Mouse (Mus musculus): ENCODE measurements around the gene Cdh15. TPM values are rescaled to one million over a fixed set of nuclear protein-coding genes. Genes with fewer than 3 reads are reported as not detected.

Cdh15 gene
- polyA plus RNA-seq, 2 experiments, result 23.6 to 27.1 TPM

- Histone ChIP-seq H3K36me3 (ENCODE audit: control insufficient read depth, insufficient read depth, low read length) (peaks cover 86% of the 10 kb centered on the region), H3K27ac (replicated peaks; ENCODE audit: low read depth, low read length) (no peak overlapping the region), H3K4me3 (replicated peaks; ENCODE audit: low read length) (no peak overlapping the region), H3K9me3 (ENCODE audit: control insufficient read depth, low read length) (no peaks in the 10 kb centered on the region), H3K27me3 (ENCODE audit: control insufficient read depth, insufficient read depth, low read length) (no peaks in the 10 kb centered on the region), H3K4me2 (replicated peaks; ENCODE audit: low read depth, low read length, severe bottlenecking) (no peak overlapping the region), H3K9ac (ENCODE audit: low read depth, low read length, severe bottlenecking) (no peak overlapping the region), H3K4me1 (ENCODE audit: control insufficient read depth, insufficient read depth, low read length) (no peaks in the 10 kb centered on the region)
- 88% methylated on average over 8 of the region's 8 CpGs for WGBS
- ATAC-seq (ENCODE audit: low FRiP score, low read depth) (no peak), DNase-seq (ENCODE audit: low spot score) (no peak)
- no peak for TF ChIP-seq POLR2A (IDR thresholded peaks at IDR 0.05; ENCODE audit: borderline replicate concordance, extremely low read depth, insufficient read depth, insufficient read length)
These were observed 49.4 kb downstream of the Cdh15 start for GRCm38 (mm10) chr8:122897200-122897599.

DNA sequence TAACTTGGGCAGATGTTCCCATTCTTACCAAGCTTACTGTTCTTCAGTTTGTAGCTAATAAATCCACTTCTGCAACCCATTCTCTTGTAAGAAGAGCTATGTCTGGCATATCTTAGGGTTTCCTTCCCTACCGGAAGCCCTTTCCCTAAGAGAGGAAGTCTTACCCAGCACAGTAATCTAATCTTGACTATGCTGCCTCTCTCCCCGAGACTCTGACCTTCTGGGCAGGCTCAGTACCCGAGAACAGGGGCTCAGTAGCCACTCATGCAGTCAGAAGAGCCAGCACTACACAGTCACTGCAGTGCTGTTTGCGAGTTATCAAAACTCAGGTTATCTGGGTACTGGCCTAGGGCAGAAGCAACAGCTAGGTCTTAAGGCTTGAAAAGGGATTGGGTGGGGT, 50.3 kb downstream of the Cdh15 start:
- peaks cover 78% of the 10 kb centered on the region for H3K36me3 ChIP-seq (ENCODE audit: control insufficient read depth, insufficient read depth, low read length)
- H3K4me1 ChIP-seq (ENCODE audit: control insufficient read depth, insufficient read depth, low read length), result no peaks in the 10 kb centered on the region

GRCm38 (mm10) chr8:122898473-122898872, 50.7 kb downstream of the Cdh15 start:
- Histone ChIP-seq H3K36me3 (ENCODE audit: control insufficient read depth, insufficient read depth, low read length) (peaks cover 74% of the 10 kb centered on the region), H3K9me3 (ENCODE audit: control insufficient read depth, low read length) (no peaks in the 10 kb centered on the region), H3K9ac (ENCODE audit: low read depth, low read length, severe bottlenecking) (no peak overlapping the region), H3K4me2 (replicated peaks; ENCODE audit: low read depth, low read length, severe bottlenecking) (no peak overlapping the region), H3K4me1 (ENCODE audit: control insufficient read depth, insufficient read depth, low read length) (no peaks in the 10 kb centered on the region), H3K4me3 (replicated peaks; ENCODE audit: low read length) (no peak overlapping the region), H3K27ac (replicated peaks; ENCODE audit: low read depth, low read length) (no peak overlapping the region), H3K27me3 (ENCODE audit: control insufficient read depth, insufficient read depth, low read length) (no peaks in the 10 kb centered on the region)
- ATAC-seq (ENCODE audit: low FRiP score, low read depth) (no peak), DNase-seq (ENCODE audit: low spot score) (no peak)
- 95% methylated on average over 12 of the region's 12 CpGs for WGBS
- TF ChIP-seq POLR2A (IDR thresholded peaks at IDR 0.05; ENCODE audit: borderline replicate concordance, extremely low read depth, insufficient read depth, insufficient read length), result no peak

More for the DNA sequence above, 50.3 kb downstream of the Cdh15 start:
- ATAC-seq (ENCODE audit: low FRiP score, low read depth) (no peak), DNase-seq (ENCODE audit: low spot score) (no peak)
- WGBS, result 90% methylated on average over 4 of the region's 4 CpGs
- Histone ChIP-seq H3K9ac (ENCODE audit: low read depth, low read length, severe bottlenecking) (no peak overlapping the region), H3K27me3 (ENCODE audit: control insufficient read depth, insufficient read depth, low read length) (no peaks in the 10 kb centered on the region), H3K27ac (replicated peaks; ENCODE audit: low read depth, low read length) (no peak overlapping the region), H3K4me3 (replicated peaks; ENCODE audit: low read length) (no peak overlapping the region), H3K9me3 (ENCODE audit: control insufficient read depth, low read length) (no peaks in the 10 kb centered on the region), H3K4me2 (replicated peaks; ENCODE audit: low read depth, low read length, severe bottlenecking) (no peak overlapping the region)
- TF ChIP-seq POLR2A (IDR thresholded peaks at IDR 0.05; ENCODE audit: borderline replicate concordance, extremely low read depth, insufficient read depth, insufficient read length), result no peak

DNA sequence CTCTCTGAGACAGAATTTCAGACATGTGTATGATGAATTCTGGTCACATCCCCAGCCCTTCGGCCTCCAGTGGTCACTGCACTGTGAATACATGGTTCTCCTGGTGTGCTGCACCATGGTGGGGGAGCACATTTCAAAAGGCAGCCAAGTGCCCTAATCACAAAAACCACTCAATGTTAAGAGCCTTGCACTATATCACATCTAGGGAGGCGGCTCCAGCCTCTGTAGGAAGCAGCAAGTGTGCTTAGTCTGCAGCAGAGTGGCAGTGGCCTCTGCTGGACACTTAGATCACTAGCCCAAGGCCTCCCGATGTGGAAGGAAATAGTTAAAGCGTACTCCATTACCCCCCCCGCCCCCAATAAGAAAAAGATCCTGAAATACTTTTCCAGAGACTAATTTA, 51.3 kb downstream of the Cdh15 start:
- no peaks in the 10 kb centered on the region for H3K9me3 ChIP-seq (ENCODE audit: control insufficient read depth, low read length)
- WGBS, result 82% methylated on average over 5 of the region's 5 CpGs
- no peak overlapping the region for H3K4me3 ChIP-seq (replicated peaks; ENCODE audit: low read length)
- H3K36me3 ChIP-seq (ENCODE audit: control insufficient read depth, insufficient read depth, low read length), result peaks cover 68% of the 10 kb centered on the region
- H3K4me2 ChIP-seq (replicated peaks; ENCODE audit: low read depth, low read length, severe bottlenecking), result no peak overlapping the region
- no peaks in the 10 kb centered on the region for H3K27me3 ChIP-seq (ENCODE audit: control insufficient read depth, insufficient read depth, low read length)
- ATAC-seq (ENCODE audit: low FRiP score, low read depth) (no peak), DNase-seq (ENCODE audit: low spot score) (no peak)
- TF ChIP-seq POLR2A (IDR thresholded peaks at IDR 0.05; ENCODE audit: borderline replicate concordance, extremely low read depth, insufficient read depth, insufficient read length), result no peak
- H3K4me1 ChIP-seq (ENCODE audit: control insufficient read depth, insufficient read depth, low read length), result no peaks in the 10 kb centered on the region
- no peak overlapping the region for H3K27ac ChIP-seq (replicated peaks; ENCODE audit: low read depth, low read length)
- H3K9ac ChIP-seq (ENCODE audit: low read depth, low read length, severe bottlenecking), result no peak overlapping the region

- Histone ChIP-seq H3K9ac (ENCODE audit: low read depth, low read length, severe bottlenecking) (no peak overlapping the region), H3K27me3 (ENCODE audit: control insufficient read depth, insufficient read depth, low read length) (no peaks in the 10 kb centered on the region), H3K4me1 (ENCODE audit: control insufficient read depth, insufficient read depth, low read length) (peaks cover 2% of the 10 kb centered on the region), H3K4me3 (replicated peaks; ENCODE audit: low read length) (no peak overlapping the region), H3K4me2 (replicated peaks; ENCODE audit: low read depth, low read length, severe bottlenecking) (no peak overlapping the region), H3K9me3 (ENCODE audit: control insufficient read depth, low read length) (no peaks in the 10 kb centered on the region), H3K36me3 (ENCODE audit: control insufficient read depth, insufficient read depth, low read length) (peaks cover 49% of the 10 kb centered on the region), H3K27ac (replicated peaks; ENCODE audit: low read depth, low read length) (no peak overlapping the region)
- TF ChIP-seq POLR2A (IDR thresholded peaks at IDR 0.05; ENCODE audit: borderline replicate concordance, extremely low read depth, insufficient read depth, insufficient read length), result no peak
- DNase-seq (ENCODE audit: low spot score), result no peak
- 93% methylated on average over 7 of the region's 7 CpGs for WGBS
- ATAC-seq (ENCODE audit: low FRiP score, low read depth), result no peak
These were observed 53.7 kb downstream of the Cdh15 start for GRCm38 (mm10) chr8:122901476-122901875.

Measured in limb, embryonic 14.5 days (tissue).